Mouse (Mus musculus) G1E (cell line): ENCODE results near the gene Cd101. TPM values are rescaled to one million over a fixed set of nuclear protein-coding genes. Genes with fewer than 3 reads are reported as not detected.

Experiments
- ATAC-seq: 2 replicates; pipeline ENCODE4 v1.8.0; 2016; ENCODE audit warnings: mild to moderate bottlenecking; ENCODE audit not compliant: insufficient number of reproducible peaks, poor library complexity, low FRiP score, severe bottlenecking; ENCODE audit errors: extremely low read depth
- DNase-seq: peaks from one replicate; pipeline ENCODE4 v3.0.0; 2012; ENCODE audit warnings: low spot score
- H3K27me3 ChIP-seq: 2 replicates; pipeline ENCODE4 v1.6.1; 2012; ENCODE audit warnings: mild to moderate bottlenecking, low read length, inconsistent platforms; ENCODE audit not compliant: insufficient read depth
- H3K36me3 ChIP-seq: replicated peaks from 2 replicates; pipeline ENCODE3; 2012; ENCODE audit warnings: mild to moderate bottlenecking, inconsistent platforms
- H3K4me1 ChIP-seq: 2 replicates; pipeline ENCODE4 v1.6.1; 2012; ENCODE audit warnings: low read depth, low read length, inconsistent platforms, mixed read lengths; ENCODE audit not compliant: insufficient read depth
- H3K4me3 ChIP-seq: 2 replicates; pipeline ENCODE4 v1.5.1; 2012; ENCODE audit warnings: low read depth, mild to moderate bottlenecking, inconsistent platforms, low read length, moderate library complexity, mixed read lengths
- H3K9me3 ChIP-seq: replicated peaks from 2 replicates; pipeline ENCODE4 v1.6.1; 2012; ENCODE audit warnings: inconsistent platforms
- CTCF ChIP-seq: IDR thresholded peaks from 2 replicates; pipeline ENCODE4 v1.5.1; 2012; ENCODE audit warnings: low read depth, low read length, inconsistent platforms, mixed read lengths
- GATA1 ChIP-seq: IDR thresholded peaks from 2 replicates; pipeline ENCODE4 v1.6.1; 2012; ENCODE audit warnings: borderline replicate concordance, low read length, inconsistent platforms, mixed read lengths
- GATA2 ChIP-seq: IDR thresholded peaks from 2 replicates; pipeline ENCODE4 v1.6.1; 2012; ENCODE audit warnings: low read depth, low read length, inconsistent platforms, borderline replicate concordance
- POLR2AphosphoS5 ChIP-seq: IDR thresholded peaks from 2 replicates; pipeline ENCODE4 v1.6.1; 2012; ENCODE audit warnings: low read depth, low read length, inconsistent platforms; ENCODE audit not compliant: insufficient replicate concordance
- TAL1 ChIP-seq: conservative IDR thresholded peaks from 2 replicates; pipeline ENCODE4 v1.6.1; 2012; ENCODE audit warnings: low read depth, low read length, inconsistent platforms, mixed read lengths
- polyA plus RNA-seq: library from polyadenylated mRNA; stranded (reverse); fragments of >175 nt; gene quantifications from 2 replicates; pipeline ENCODE4 v1.2.3, GENCODE M21; 2012
- total RNA-seq, 2 experiments: library from RNA; stranded (forward) in 1 of 2; stranded (reverse) in 1 of 2; fragments of 200-1000 nt in 1 of 2; fragments of >200 nt in 1 of 2; fragmentation: Nextera tagmentation in 1 of 2; gene quantifications; 2 replicates each; pipeline ENCODE4 v1.2.3; 2014 to 2017

Cd101 gene
- total and polyA plus RNA-seq, 3 experiments = 0.05 TPM; not detected in 2

GRCm38 (mm10) chr3:100954616-100955015 lies 74.7 kb downstream of the Cd101 start:
- Histone ChIP-seq H3K9me3 (no peaks in the 10 kb centered on the region), H3K27me3 (no peaks in the 10 kb centered on the region), H3K36me3 (peaks cover 98% of the 10 kb centered on the region), H3K4me1 (peaks cover 2% of the 10 kb centered on the region; the same call in 1 of the 2 replicates), H3K4me3 (no peak overlapping the region)
- ATAC-seq = no peak
- no peak for TF ChIP-seq TAL1
- TF ChIP-seq CTCF = no peak
- no peak for TF ChIP-seq GATA2
- no peak for TF ChIP-seq GATA1
- no peak for TF ChIP-seq POLR2AphosphoS5
- no peak for DNase-seq

GRCm38 (mm10) chr3:100951531-100951930 lies 77.8 kb downstream of the Cd101 start:
- DNase-seq = no peak
- Histone ChIP-seq H3K36me3 (peaks cover 97% of the 10 kb centered on the region), H3K27me3 (no peaks in the 10 kb centered on the region), H3K4me1 (peaks cover 2% of the 10 kb centered on the region; the same call in 1 of the 2 replicates), H3K4me3 (no peak overlapping the region), H3K9me3 (no peaks in the 10 kb centered on the region)
- TF ChIP-seq CTCF (no peak), GATA2 (no peak), POLR2AphosphoS5 (no peak), TAL1 (no peak), GATA1 (no peak)
- no peak for ATAC-seq

- Histone ChIP-seq H3K36me3 (peaks cover 97% of the 10 kb centered on the region), H3K9me3 (no peaks in the 10 kb centered on the region), H3K27me3 (no peaks in the 10 kb centered on the region), H3K4me3 (no peak overlapping the region), H3K4me1 (no peaks in the 10 kb centered on the region)
- ATAC-seq (no peak), DNase-seq (no peak)
- TF ChIP-seq GATA2 (no peak), CTCF (no peak), GATA1 (no peak), TAL1 (no peak), POLR2AphosphoS5 (no peak)
Observed at GRCm38 (mm10) chr3:100947286-100947685, 82.1 kb downstream of the Cd101 start.

Other genes with a start within 250 kb of the Cd101 start
- gene Vtcn1, start 204.1 kb downstream of the Cd101 start, total RNA-seq (2014; fragmentation: Nextera tagmentation) = not detected in 2 replicates
- gene Vtcn1, start 204.1 kb downstream of the Cd101 start, total RNA-seq (2017) = 0.05 TPM in 1 of 2 replicates, not detected in the other
- gene Vtcn1, start 204.1 kb downstream of the Cd101 start, polyA plus RNA-seq = not detected in 2 replicates
- 0.92 and 1.1 TPM in 2 replicates for gene Trim45, start 107.4 kb downstream of the Cd101 start, total RNA-seq (2014; fragmentation: Nextera tagmentation)
- gene Trim45, start 107.4 kb downstream of the Cd101 start, total RNA-seq (2017) = 3.0 and 3.3 TPM in 2 replicates
- 0.35 and 0.67 TPM in 2 replicates for gene Trim45, start 107.4 kb downstream of the Cd101 start, polyA plus RNA-seq
- gene Ttf2, start 59.9 kb downstream of the Cd101 start, total RNA-seq (2014; fragmentation: Nextera tagmentation) = 25.2 and 28.3 TPM in 2 replicates
- 30.6 and 33.0 TPM in 2 replicates for gene Ttf2, start 59.9 kb downstream of the Cd101 start, total RNA-seq (2017)
- 6.4 and 8.0 TPM in 2 replicates for gene Ttf2, start 59.9 kb downstream of the Cd101 start, polyA plus RNA-seq
- not detected in 2 replicates for gene Ptgfrn, start 80.7 kb upstream of the Cd101 start, total RNA-seq (2014; fragmentation: Nextera tagmentation)
- under 0.01 and 0.06 TPM in 2 replicates for gene Ptgfrn, start 80.7 kb upstream of the Cd101 start, total RNA-seq (2017)
- gene Ptgfrn, start 80.7 kb upstream of the Cd101 start, polyA plus RNA-seq = not detected in 2 replicates